Mouse (Mus musculus) neural tube, embryonic 14.5 days (tissue): Measurements from ENCODE around the gene Plppr2. TPM values are rescaled to one million over a fixed set of nuclear protein-coding genes. Genes with fewer than 3 reads are reported as not detected.

Experiments used
- ATAC-seq: fragments of 200-750 bp; cut with Nextera tagmentation; 2 replicates; pipeline ENCODE4 v1.8.0; 2017; ENCODE audit warnings: low read depth, mild to moderate bottlenecking, moderate TSS enrichment, moderate library complexity
- H3K27ac ChIP-seq: fragments of 300-500 bp; sonication (generic); 2 replicates; pipeline ENCODE4 v1.5.1; 2014; ENCODE audit warnings: low read depth, mild to moderate bottlenecking, control low read depth, low read length, moderate library complexity, mixed read lengths
- H3K27me3 ChIP-seq: fragments of 300-500 bp; sonication (generic); 2 replicates; pipeline ENCODE4 v1.6.1; 2014; ENCODE audit warnings: low read length; ENCODE audit not compliant: control insufficient read depth, insufficient read depth
- H3K36me3 ChIP-seq: fragments of 300-500 bp; sonication (generic); 2 replicates; pipeline ENCODE4 v1.6.1; 2014; ENCODE audit warnings: low read length, mixed read lengths; ENCODE audit not compliant: control insufficient read depth, insufficient read depth
- H3K4me1 ChIP-seq: fragments of 300-500 bp; sonication (generic); 2 replicates; pipeline ENCODE4 v1.6.1; 2014; ENCODE audit warnings: low read length; ENCODE audit not compliant: control insufficient read depth, insufficient read depth
- H3K4me2 ChIP-seq: fragments of 300-500 bp; sonication (generic); 2 replicates; pipeline ENCODE4 v1.6.1; 2014; ENCODE audit warnings: mild to moderate bottlenecking, low read depth, low read length, control low read depth
- H3K4me3 ChIP-seq: fragments of 300-500 bp; sonication (generic); 2 replicates; pipeline ENCODE4 v1.5.1; 2014; ENCODE audit warnings: low read depth, low read length, control low read depth, mixed read lengths
- H3K9ac ChIP-seq: fragments of 300-500 bp; sonication (generic); replicated peaks from 2 replicates; pipeline ENCODE4 v1.6.1; 2014; ENCODE audit warnings: low read depth, mild to moderate bottlenecking, control low read depth, low read length, mixed read lengths
- H3K9me3 ChIP-seq: fragments of 300-500 bp; sonication (generic); 2 replicates; pipeline ENCODE4 v1.6.1; 2016; ENCODE audit warnings: low read length; ENCODE audit not compliant: control insufficient read depth
- WGBS: fragments of 180-500 bp; shearing (Covaris S2); extraction: QIAGEN DNeasy Blood & Tissue Kit; methylation state at CpG from one replicate; pipeline ENCODE4 v1.1.7; 2014; 5-methylcytosine and 5-hydroxymethylcytosine counted together
- polyA plus RNA-seq: library from polyadenylated mRNA; unstranded; fragments of >200 nt; fragmentation: Nextera tagmentation; extraction: Ambion mirVana; gene quantifications from 2 replicates; pipeline ENCODE4 v1.2.1, GENCODE M21; 2014

The Plppr2 gene
- polyA plus RNA-seq, 1 experiment from 2014 or later = 89.6 TPM

- Histone ChIP-seq H3K9ac (no peak overlapping the region), H3K4me1 (no peaks in the 10 kb centered on the region), H3K4me2 (no peak overlapping the region; the same call in 1 of the 2 replicates), H3K27me3 (peaks cover 3% of the 10 kb centered on the region; the same call in 1 of the 2 replicates), H3K36me3 (no peaks in the 10 kb centered on the region), H3K4me3 (no peak overlapping the region), H3K9me3 (no peaks in the 10 kb centered on the region), H3K27ac (no peak overlapping the region)
- WGBS = 81% methylated on average over 3 of the region's 3 CpGs
- no peak for ATAC-seq
These were observed 17.8 kb downstream of the Plppr2 start for GRCm38 (mm10) chr9:21954635-21955034.

GRCm38 (mm10) chr9:21955225-21955569 is 18.4 kb downstream of the Plppr2 start:
- Histone ChIP-seq H3K9me3 (no peaks in the 10 kb centered on the region), H3K36me3 (no peaks in the 10 kb centered on the region), H3K9ac (peak overlapping the region; percentile 67; the same call in 1 of the 2 replicates), H3K27ac (peak overlapping the region; percentile 94), H3K4me1 (no peaks in the 10 kb centered on the region), H3K27me3 (peaks cover 6% of the 10 kb centered on the region), H3K4me3 (peak overlapping the region; percentile 62), H3K4me2 (peak overlapping the region; percentile 62)
- 1% methylated on average over 18 of the region's 18 CpGs for WGBS
- ATAC-seq = peak; percentile 64

- H3K36me3 ChIP-seq = no peaks in the 10 kb centered on the region
- under 1% methylated on average over 51 of the region's 54 CpGs for WGBS
- peak within 1 kb of the TSS; percentile 67 for H3K9ac ChIP-seq
- H3K4me3 ChIP-seq = peak within 1 kb of the TSS; percentile 62
- H3K27me3 ChIP-seq = peaks cover 11% of the 10 kb centered on the region
- H3K4me1 ChIP-seq = no peaks in the 10 kb centered on the region
- peak within 1 kb of the TSS; percentile 62 for H3K4me2 ChIP-seq
- H3K9me3 ChIP-seq = no peaks in the 10 kb centered on the region
- peak; percentile 99 for ATAC-seq
- H3K27ac ChIP-seq = peak within 1 kb of the TSS; percentile 94
These were observed 18.9 kb downstream of the Plppr2 start, which contains the start of gene Swsap1 for GRCm38 (mm10) chr9:21955570-21956281. TSS of gene Swsap1 (plus strand) at chr9:21955755.

DNA sequence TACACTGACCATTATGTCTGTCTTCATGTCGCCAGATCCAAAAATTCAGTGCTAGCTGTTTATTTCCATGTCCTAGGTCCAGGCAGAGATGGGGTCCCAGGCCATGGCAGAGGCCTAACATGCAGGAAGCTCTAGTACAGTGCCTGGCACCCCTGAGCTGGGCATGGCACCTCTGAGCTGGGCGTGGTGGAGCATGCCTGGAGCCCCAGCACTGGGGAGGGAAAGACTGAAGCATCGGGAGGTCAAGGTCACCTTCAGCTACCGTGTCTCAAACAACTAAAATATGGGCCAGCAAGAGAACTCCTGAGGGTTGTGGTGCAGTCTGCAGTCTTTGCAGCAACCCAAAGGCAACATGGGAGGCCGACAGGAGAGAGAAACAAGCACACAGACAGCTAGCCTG is 21.5 kb downstream of the Plppr2 start:
- Histone ChIP-seq H3K36me3 (no peaks in the 10 kb centered on the region), H3K9ac (no peak overlapping the region), H3K4me2 (no peak overlapping the region), H3K27ac (no peak overlapping the region), H3K4me3 (no peak overlapping the region), H3K9me3 (no peaks in the 10 kb centered on the region), H3K27me3 (peaks cover 32% of the 10 kb centered on the region), H3K4me1 (peaks cover 18% of the 10 kb centered on the region)
- ATAC-seq = no peak
- WGBS = 88% methylated on average over 5 of the region's 5 CpGs

- H3K9ac ChIP-seq = no peak overlapping the region
- ATAC-seq = no peak
- no peaks in the 10 kb centered on the region for H3K9me3 ChIP-seq
- H3K4me3 ChIP-seq = no peak overlapping the region
- WGBS = 85% methylated on average over 7 of the region's 7 CpGs
- no peaks in the 10 kb centered on the region for H3K36me3 ChIP-seq
- H3K4me2 ChIP-seq = no peak overlapping the region
- no peak overlapping the region for H3K27ac ChIP-seq
- H3K27me3 ChIP-seq = peaks cover 33% of the 10 kb centered on the region
- H3K4me1 ChIP-seq = peaks cover 19% of the 10 kb centered on the region
These were observed 22.4 kb downstream of the Plppr2 start for GRCm38 (mm10) chr9:21959244-21959643.

DNA sequence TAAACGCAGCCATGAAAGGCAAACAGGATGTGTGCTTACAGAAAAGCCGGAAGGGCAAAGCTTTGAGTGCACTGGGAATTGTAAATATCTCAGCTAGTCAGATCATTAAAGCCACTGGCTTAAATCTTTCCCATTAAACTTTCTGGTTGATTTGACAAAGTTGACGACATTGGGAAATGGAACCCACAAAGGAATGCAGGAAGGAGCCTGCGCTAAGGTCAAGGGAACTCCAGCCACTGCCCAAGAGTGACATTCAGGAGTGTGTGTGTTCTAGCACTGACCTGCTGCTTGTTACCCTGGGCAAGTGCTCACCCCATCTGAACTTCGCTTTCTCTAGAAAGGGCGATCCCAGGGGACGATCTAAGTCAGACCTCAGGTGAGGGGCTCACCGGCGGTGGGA is 23.3 kb downstream of the Plppr2 start:
- peaks cover 33% of the 10 kb centered on the region for H3K27me3 ChIP-seq
- no peak for ATAC-seq
- no peak overlapping the region for H3K9ac ChIP-seq
- H3K4me1 ChIP-seq = peaks cover 19% of the 10 kb centered on the region
- H3K4me2 ChIP-seq = no peak overlapping the region
- H3K27ac ChIP-seq = no peak overlapping the region
- 50% methylated on average over 9 of the region's 9 CpGs for WGBS
- no peaks in the 10 kb centered on the region for H3K36me3 ChIP-seq
- no peaks in the 10 kb centered on the region for H3K9me3 ChIP-seq
- no peak overlapping the region for H3K4me3 ChIP-seq

- H3K9ac ChIP-seq = no peak overlapping the region
- no peaks in the 10 kb centered on the region for H3K9me3 ChIP-seq
- ATAC-seq = no peak
- WGBS = 9% methylated on average over 26 of the region's 26 CpGs
- no peaks in the 10 kb centered on the region for H3K36me3 ChIP-seq
- peaks cover 33% of the 10 kb centered on the region for H3K27me3 ChIP-seq
- H3K4me2 ChIP-seq = no peak overlapping the region
- no peak overlapping the region for H3K4me3 ChIP-seq
- no peak overlapping the region for H3K27ac ChIP-seq
- peaks cover 19% of the 10 kb centered on the region for H3K4me1 ChIP-seq
These were observed 23.9 kb downstream of the Plppr2 start for GRCm38 (mm10) chr9:21960558-21961208.

GRCm38 (mm10) chr9:21961366-21961980 is 24.6 kb downstream of the Plppr2 start:
- Histone ChIP-seq H3K4me1 (peaks cover 19% of the 10 kb centered on the region), H3K9me3 (no peaks in the 10 kb centered on the region), H3K4me2 (peak overlapping the region; percentile 63), H3K9ac (no peak overlapping the region), H3K27me3 (peaks cover 33% of the 10 kb centered on the region), H3K36me3 (no peaks in the 10 kb centered on the region), H3K27ac (no peak overlapping the region), H3K4me3 (peak overlapping the region; percentile 13; the same call in 1 of the 2 replicates)
- no peak for ATAC-seq
- WGBS = 1% methylated on average over 35 of the region's 35 CpGs

GRCm38 (mm10) chr9:21962010-21962409 is 25.2 kb downstream of the Plppr2 start:
- peak overlapping the region; percentile 30 for H3K4me3 ChIP-seq
- peak overlapping the region; percentile 63 for H3K4me2 ChIP-seq
- H3K36me3 ChIP-seq = no peaks in the 10 kb centered on the region
- peaks cover 19% of the 10 kb centered on the region for H3K4me1 ChIP-seq
- no peak overlapping the region for H3K27ac ChIP-seq
- ATAC-seq = peak; percentile 35; the same call in 1 of the 2 replicates
- peak overlapping the region; percentile 11; the same call in 1 of the 2 replicates for H3K9ac ChIP-seq
- 2% methylated on average over 15 of the region's 15 CpGs for WGBS
- peaks cover 33% of the 10 kb centered on the region for H3K27me3 ChIP-seq
- no peaks in the 10 kb centered on the region for H3K9me3 ChIP-seq
